Mouse (Mus musculus) liver, embryonic 14.5 days (tissue): ENCODE data around the gene Npas4.

Source experiments
- CTCF ChIP-seq: IDR thresholded peaks from 2 replicates; pipeline ENCODE4 v1.5.1; 2016; ENCODE audit warnings: antibody characterized with exemption, low read depth, control low read depth
- EP300 ChIP-seq: IDR thresholded peaks from 2 replicates; pipeline ENCODE4 v1.6.1; 2016; ENCODE audit warnings: antibody characterized with exemption, low read depth

DNA sequence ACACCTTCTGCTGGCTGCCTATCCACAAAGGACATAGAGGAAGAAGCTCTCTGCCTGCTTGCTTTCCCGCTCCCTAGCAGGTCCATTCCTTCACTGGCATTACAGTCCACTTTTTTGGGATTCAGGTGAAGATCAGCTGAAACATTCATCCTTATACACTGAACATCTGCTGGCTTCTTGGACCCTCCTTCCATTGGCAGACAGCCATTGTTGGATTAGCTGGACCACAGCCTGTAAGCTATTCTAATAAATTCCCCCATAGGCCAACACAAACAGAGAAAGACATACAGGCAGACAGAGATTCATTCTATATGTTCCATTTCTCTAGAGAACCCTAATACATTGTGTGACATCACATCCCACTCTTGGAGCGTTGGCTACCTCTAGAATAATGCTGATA is 53.2 kb downstream of the Npas4 start:
- no peak for TF ChIP-seq CTCF
- TF ChIP-seq EP300: no peak
